Mouse (Mus musculus) heart, adult 2 months (tissue): ENCODE measurements around the gene Ap1g1. TPM values are rescaled to one million over a fixed set of nuclear protein-coding genes. Genes with fewer than 3 reads are reported as not detected.

Experiments
- DNase-seq, 2 experiments: peaks; one replicate each; pipeline ENCODE4 v3.0.0; 2021
- H3K27ac ChIP-seq: fragments of 200-600 bp; 2 replicates; pipeline ENCODE4 v1.8.1; 2022
- H3K27me3 ChIP-seq: fragments of 200-500 bp; 2 replicates; pipeline ENCODE4 v1.6.1; 2012; ENCODE audit warnings: mild to moderate bottlenecking, low read length, inconsistent platforms, mixed read lengths; ENCODE audit not compliant: control insufficient read depth, insufficient read depth
- H3K36me3 ChIP-seq: fragments of 200-500 bp; 2 replicates; pipeline ENCODE4 v1.6.1; 2012; ENCODE audit warnings: low read length, inconsistent platforms; ENCODE audit not compliant: control insufficient read depth, insufficient read depth
- H3K4me1 ChIP-seq: fragments of 200-500 bp; 2 replicates; pipeline ENCODE4 v1.6.1; 2011; ENCODE audit warnings: low read length; ENCODE audit not compliant: control insufficient read depth, insufficient read depth
- H3K4me3 ChIP-seq: fragments of 200-600 bp; 2 replicates; pipeline ENCODE4 v1.8.1; 2022
- H3K79me2 ChIP-seq: fragments of 200-500 bp; replicated peaks from 2 replicates; pipeline ENCODE4 v1.6.1; 2012; ENCODE audit warnings: mild to moderate bottlenecking, inconsistent platforms, low read length, moderate library complexity, mixed read lengths; ENCODE audit not compliant: control insufficient read depth, insufficient read depth
- H3K9ac ChIP-seq: fragments of 200-500 bp; 2 replicates; pipeline ENCODE4 v1.6.1; 2012; ENCODE audit warnings: low read depth, mild to moderate bottlenecking, control low read depth, inconsistent platforms, low read length, mixed read lengths
- CTCF ChIP-seq: fragments of 200-600 bp; IDR thresholded peaks from 2 replicates; pipeline ENCODE4 v1.8.1; 2022; ENCODE audit warnings: antibody characterized with exemption, mild to moderate bottlenecking, moderate library complexity
- EP300 ChIP-seq: fragments of 200-500 bp; IDR thresholded peaks from 2 replicates; pipeline ENCODE4 v1.6.1; 2011; ENCODE audit warnings: low read depth, low read length, control low read depth; ENCODE audit not compliant: insufficient read depth
- POLR2A ChIP-seq: fragments of 200-500 bp; IDR thresholded peaks from 2 replicates; pipeline ENCODE4 v1.6.1; 2011; ENCODE audit warnings: mild to moderate bottlenecking, low read depth, low read length, control low read depth; ENCODE audit not compliant: insufficient read depth
- WGBS: fragments of 180-500 bp; shearing (Covaris S2); methylation state at CpG from one replicate; pipeline ENCODE4 v1.1.7; 2018; 5-methylcytosine and 5-hydroxymethylcytosine counted together
- intact Hi-C: fragments of 180-260 bp; cut with DNase I; formaldehyde crosslinking; loops from one replicate; pipeline ENCODE4 v1.15.1; 2025
- polyA plus RNA-seq: library from polyadenylated mRNA; depleted of rRNA; stranded (reverse); fragments of >200 nt; gene quantifications from 2 replicates; pipeline ENCODE4 v1.2.3, GENCODE M21; 2012
- total RNA-seq, 2 experiments: library from RNA; stranded (reverse); gene quantifications; 2 replicates each; pipeline ENCODE4 v1.2.3; 2021

Ap1g1 gene
- total and polyA plus RNA-seq, 3 experiments = 20.4 to 39.0 (median 38.3) TPM

- no peaks in the 10 kb centered on the region for H3K4me1 ChIP-seq
- H3K27me3 ChIP-seq = no peaks in the 10 kb centered on the region
- WGBS = 65% methylated on average over 3 of the region's 3 CpGs
- no peak overlapping the region for H3K4me3 ChIP-seq
- intact Hi-C loops = no loop called here
- no peaks in the 10 kb centered on the region for H3K79me2 ChIP-seq
- H3K36me3 ChIP-seq = no peaks in the 10 kb centered on the region
- TF ChIP-seq POLR2A (no peak), CTCF (no peak), EP300 (no peak)
- H3K27ac ChIP-seq = no peak overlapping the region
- no peak overlapping the region for H3K9ac ChIP-seq
- DNase-seq = no peak
These were observed 21.5 kb upstream of the Ap1g1 start for GRCm38 (mm10) chr8:109756849-109757248.

DNA sequence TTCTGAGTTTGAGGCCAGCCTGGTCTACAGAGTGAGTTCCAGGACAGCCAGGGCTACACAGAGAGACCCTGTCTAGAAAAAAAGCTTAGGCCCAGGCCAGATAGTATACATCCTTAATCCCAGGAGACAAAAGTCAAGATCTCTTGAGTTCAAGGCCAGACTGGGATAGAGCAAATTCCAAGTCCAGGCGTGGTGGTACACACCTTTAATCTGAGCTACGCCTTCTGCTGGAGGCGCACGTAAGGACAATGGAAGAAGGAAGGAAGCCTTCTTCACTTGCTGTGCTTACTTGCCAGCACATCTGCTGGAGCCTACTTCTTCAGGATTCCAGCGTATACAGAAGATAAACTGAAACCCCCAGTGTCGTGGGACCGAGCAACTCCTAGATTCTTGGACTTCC is 18.9 kb upstream of the Ap1g1 start:
- Histone ChIP-seq H3K4me3 (no peak overlapping the region), H3K36me3 (no peaks in the 10 kb centered on the region), H3K27ac (no peak overlapping the region), H3K4me1 (no peaks in the 10 kb centered on the region), H3K27me3 (no peaks in the 10 kb centered on the region), H3K9ac (no peak overlapping the region), H3K79me2 (no peaks in the 10 kb centered on the region)
- intact Hi-C loops = no loop called here
- DNase-seq = no peak
- no peak for TF ChIP-seq EP300
- no peak for TF ChIP-seq CTCF
- TF ChIP-seq POLR2A = no peak
- WGBS = 83% methylated on average over 7 of the region's 7 CpGs

DNA sequence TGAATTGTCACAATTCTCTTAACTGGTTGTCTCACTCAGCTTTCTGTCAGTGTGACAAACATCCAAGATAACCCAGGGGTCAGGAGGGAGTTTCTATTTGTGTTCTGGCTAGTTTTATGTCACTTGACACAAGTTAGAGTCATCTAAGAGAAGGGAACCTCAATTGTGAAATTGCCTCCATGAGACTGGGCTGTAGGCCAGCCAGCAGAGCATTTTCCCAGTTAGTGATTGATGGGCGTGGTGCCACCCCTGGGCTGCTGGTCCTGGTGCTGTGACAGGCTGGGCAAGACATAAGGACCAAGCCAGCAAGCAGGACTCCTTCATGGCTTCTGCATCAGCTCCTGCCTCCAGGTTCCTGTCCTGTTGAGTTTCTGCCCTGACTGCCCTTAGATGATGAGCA is 18.1 kb upstream of the Ap1g1 start:
- no peaks in the 10 kb centered on the region for H3K36me3 ChIP-seq
- no peaks in the 10 kb centered on the region for H3K79me2 ChIP-seq
- H3K4me3 ChIP-seq = no peak overlapping the region
- intact Hi-C loops = no loop called here
- 30% methylated on average over 1 of the region's 1 CpGs for WGBS
- no peaks in the 10 kb centered on the region for H3K27me3 ChIP-seq
- DNase-seq = peak; percentile 22 to 35
- no peak overlapping the region for H3K9ac ChIP-seq
- TF ChIP-seq EP300 = no peak
- no peak for TF ChIP-seq CTCF
- no peak for TF ChIP-seq POLR2A
- H3K4me1 ChIP-seq = no peaks in the 10 kb centered on the region
- no peak overlapping the region for H3K27ac ChIP-seq

DNA sequence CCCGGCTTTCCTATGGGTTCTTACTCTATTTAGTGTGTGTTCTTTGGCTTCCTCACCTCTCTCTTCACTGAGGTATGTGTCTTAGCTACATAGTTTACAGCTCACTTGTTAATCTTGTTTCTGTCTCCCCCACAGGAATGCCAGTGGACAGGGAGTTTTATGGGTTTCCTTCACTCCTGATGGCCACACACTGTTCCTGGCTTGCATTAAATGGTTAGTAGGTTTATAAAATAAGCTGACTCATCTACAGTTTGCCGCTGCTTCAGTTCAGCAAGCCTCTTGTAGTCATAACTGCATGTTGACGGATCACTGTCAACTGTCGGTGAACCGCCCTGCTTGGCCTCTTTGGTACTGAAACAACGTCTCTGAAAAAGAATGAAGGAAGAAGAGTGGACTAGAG is 14.3 kb upstream of the Ap1g1 start:
- no peak overlapping the region for H3K9ac ChIP-seq
- H3K27me3 ChIP-seq = no peaks in the 10 kb centered on the region
- 85% methylated on average over 6 of the region's 6 CpGs for WGBS
- no peaks in the 10 kb centered on the region for H3K79me2 ChIP-seq
- H3K4me1 ChIP-seq = no peaks in the 10 kb centered on the region
- intact Hi-C loops = no loop called here
- TF ChIP-seq EP300 (no peak), POLR2A (no peak), CTCF (no peak)
- DNase-seq = no peak
- no peaks in the 10 kb centered on the region for H3K36me3 ChIP-seq
- no peak overlapping the region for H3K27ac ChIP-seq
- H3K4me3 ChIP-seq = no peak overlapping the region

DNA sequence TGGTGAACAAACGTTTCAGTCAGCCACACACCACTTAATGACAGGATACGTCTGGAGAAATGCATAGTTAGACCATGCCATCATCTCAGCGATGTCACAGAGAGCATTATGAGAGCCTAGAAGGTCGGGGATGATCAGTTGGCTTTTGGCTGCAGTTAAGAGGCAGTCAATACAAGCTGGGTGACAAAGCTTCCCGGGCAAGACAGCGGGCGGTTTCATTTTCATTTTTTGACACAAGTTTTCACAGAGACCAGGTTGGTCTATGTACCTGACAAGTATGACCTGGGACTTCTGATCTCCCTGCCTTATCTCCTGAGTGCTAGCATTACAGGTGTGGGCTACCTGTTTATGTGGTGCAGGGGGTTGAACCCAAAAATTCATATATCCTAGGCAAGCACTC is 12.3 kb upstream of the Ap1g1 start:
- Histone ChIP-seq H3K4me3 (no peak overlapping the region), H3K36me3 (no peaks in the 10 kb centered on the region), H3K79me2 (no peaks in the 10 kb centered on the region), H3K9ac (no peak overlapping the region), H3K27me3 (no peaks in the 10 kb centered on the region), H3K27ac (no peak overlapping the region), H3K4me1 (no peaks in the 10 kb centered on the region)
- no peak for DNase-seq
- intact Hi-C loops = no loop called here
- no peak for TF ChIP-seq EP300
- TF ChIP-seq CTCF = no peak
- no peak for TF ChIP-seq POLR2A
- 46% methylated on average over 7 of the region's 7 CpGs for WGBS

GRCm38 (mm10) chr8:109773154-109773553 is 5.2 kb upstream of the Ap1g1 start:
- 21% methylated on average over 3 of the region's 3 CpGs for WGBS
- intact Hi-C loops = no loop called here
- TF ChIP-seq POLR2A (no peak), CTCF (no peak), EP300 (no peak)
- no peaks in the 10 kb centered on the region for H3K4me1 ChIP-seq
- H3K9ac ChIP-seq = no peak overlapping the region
- no peaks in the 10 kb centered on the region for H3K36me3 ChIP-seq
- H3K79me2 ChIP-seq = no peaks in the 10 kb centered on the region
- no peak for DNase-seq
- H3K27ac ChIP-seq = no peak overlapping the region
- no peaks in the 10 kb centered on the region for H3K27me3 ChIP-seq
- H3K4me3 ChIP-seq = no peak overlapping the region

DNA sequence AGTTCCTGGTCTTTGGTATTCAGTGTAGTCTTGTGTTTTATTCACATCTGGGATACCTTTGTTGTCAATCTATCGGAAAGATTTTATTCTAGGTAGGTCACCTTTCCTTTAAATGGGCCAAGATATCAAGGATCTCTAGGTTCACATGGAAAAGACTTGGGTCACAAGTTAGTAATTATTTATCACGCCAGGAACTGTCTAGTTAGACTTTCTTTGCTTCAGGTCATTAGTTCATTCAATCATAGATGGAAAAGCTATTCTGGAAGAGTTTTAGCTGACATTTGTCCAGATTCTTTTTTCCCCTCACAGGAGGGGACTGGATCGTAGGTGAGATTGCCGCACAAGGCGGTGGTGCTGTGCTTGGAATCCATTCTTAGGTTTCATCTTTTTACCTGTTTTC is 503 bp upstream of the Ap1g1 start:
- Histone ChIP-seq H3K4me1 (peaks cover 6% of the 10 kb centered on the region), H3K27ac (peak overlapping the region; percentile 99; the same call in 1 of the 2 replicates), H3K27me3 (no peaks in the 10 kb centered on the region), H3K4me3 (peak overlapping the region; percentile 90), H3K9ac (no peak overlapping the region), H3K79me2 (no peaks in the 10 kb centered on the region; the same call in 1 of the 2 replicates), H3K36me3 (peaks cover 11% of the 10 kb centered on the region; the same call in 1 of the 2 replicates)
- 24% methylated on average over 5 of the region's 5 CpGs for WGBS
- intact Hi-C loops = loop anchor here (1.0 to 5.0 kb wide), 3 partner anchors 85 to 211 kb away; partner anchors contain the start of genes Dhx38, Ist1, Phlpp2 and Txnl4b
- TF ChIP-seq EP300 (no peak), CTCF (no peak), POLR2A (no peak)
- no peak for DNase-seq
